Mouse (Mus musculus): ENCODE data around the gene Btbd18. TPM values are rescaled to one million over a fixed set of nuclear protein-coding genes. Genes with fewer than 3 reads are reported as not detected.
A peak's percentile ranks its signal among the peaks of the same experiment; 100 is the strongest.
"Not testable (repeated sequence)": the region's sequence is repeated elsewhere in the genome, so short reads cannot be mapped to it uniquely, and the experiment has no call there.

The Btbd18 gene
- polyA plus RNA-seq, 1 experiment from 2014 or later = 0.22 TPM

- ATAC-seq (ENCODE audit: borderline replicate concordance, extremely low read depth, low FRiP score, low TSS enrichment) = no peak
- H3K27me3 ChIP-seq = no peaks in the 10 kb centered on the region
- H3K36me3 ChIP-seq = no peaks in the 10 kb centered on the region
- no peaks in the 10 kb centered on the region for H3K9me3 ChIP-seq
- peak overlapping the region; percentile 99 for H3K27ac ChIP-seq
- H3K4me3 ChIP-seq = peak overlapping the region; percentile 72
- H3K4me2 ChIP-seq = peak overlapping the region; percentile 64
- WGBS = under 1% methylated on average over 10 of the region's 10 CpGs
- H3K4me1 ChIP-seq = peaks cover 24% of the 10 kb centered on the region
- peak overlapping the region; percentile 87 for H3K9ac ChIP-seq
These were observed 9.2 kb upstream of the Btbd18 start for GRCm38 (mm10) chr2:84649674-84650073.

- Histone ChIP-seq H3K9me3 (no peaks in the 10 kb centered on the region), H3K4me3 (peak within 1 kb of the TSS; percentile 72), H3K36me3 (no peaks in the 10 kb centered on the region), H3K9ac (peak within 1 kb of the TSS; percentile 87), H3K4me1 (peaks cover 24% of the 10 kb centered on the region), H3K27me3 (no peaks in the 10 kb centered on the region), H3K4me2 (peak within 1 kb of the TSS; percentile 64), H3K27ac (peak within 1 kb of the TSS; percentile 99)
- WGBS = under 1% methylated on average over 15 of the region's 15 CpGs
- ATAC-seq (ENCODE audit: borderline replicate concordance, extremely low read depth, low FRiP score, low TSS enrichment) = peak; percentile 98
These were observed 8.2 kb upstream of the Btbd18 start, which contains the start of gene Ctnnd1 for GRCm38 (mm10) chr2:84650464-84651195. Gene Ctnnd1 (minus strand): TSS chr2:84650765.

- Histone ChIP-seq H3K36me3 (no peaks in the 10 kb centered on the region), H3K4me2 (no peak overlapping the region), H3K9ac (no peak overlapping the region), H3K9me3 (no peaks in the 10 kb centered on the region), H3K4me3 (no peak overlapping the region), H3K27me3 (no peaks in the 10 kb centered on the region), H3K27ac (no peak overlapping the region), H3K4me1 (peaks cover 4% of the 10 kb centered on the region; the same call in 1 of the 2 replicates)
- no peak for ATAC-seq (ENCODE audit: borderline replicate concordance, extremely low read depth, low FRiP score, low TSS enrichment)
These were observed 5.5 kb upstream of the Btbd18 start for GRCm38 (mm10) chr2:84653354-84653753.

GRCm38 (mm10) chr2:84655864-84656263 is 3.0 kb upstream of the Btbd18 start:
- no peaks in the 10 kb centered on the region for H3K9me3 ChIP-seq
- no peak overlapping the region for H3K4me2 ChIP-seq
- H3K36me3 ChIP-seq = no peaks in the 10 kb centered on the region
- H3K9ac ChIP-seq = no peak overlapping the region
- no peak overlapping the region for H3K4me3 ChIP-seq
- WGBS = 71% methylated on average over 1 of the region's 1 CpGs
- no peaks in the 10 kb centered on the region for H3K27me3 ChIP-seq
- no peak for ATAC-seq (ENCODE audit: borderline replicate concordance, extremely low read depth, low FRiP score, low TSS enrichment)
- H3K4me1 ChIP-seq = peaks cover 4% of the 10 kb centered on the region; the same call in 1 of the 2 replicates
- H3K27ac ChIP-seq = no peak overlapping the region

- Histone ChIP-seq H3K27ac (no peak overlapping the region), H3K4me2 (no peak overlapping the region), H3K27me3 (no peaks in the 10 kb centered on the region), H3K36me3 (no peaks in the 10 kb centered on the region), H3K9me3 (no peaks in the 10 kb centered on the region), H3K4me1 (no peaks in the 10 kb centered on the region), H3K4me3 (no peak overlapping the region), H3K9ac (no peak overlapping the region)
- 62% methylated on average over 3 of the region's 3 CpGs for WGBS
- ATAC-seq (ENCODE audit: borderline replicate concordance, extremely low read depth, low FRiP score, low TSS enrichment) = peak; percentile 46; the same call in 1 of the 2 replicates
These were observed 1.4 kb downstream of the Btbd18 start for GRCm38 (mm10) chr2:84660253-84660652.

- no peak overlapping the region for H3K27ac ChIP-seq
- no peaks in the 10 kb centered on the region for H3K36me3 ChIP-seq
- H3K4me1 ChIP-seq = no peaks in the 10 kb centered on the region
- H3K9ac ChIP-seq = no peak overlapping the region
- H3K4me2 ChIP-seq = no peak overlapping the region
- no peak for ATAC-seq (ENCODE audit: borderline replicate concordance, extremely low read depth, low FRiP score, low TSS enrichment)
- WGBS = 27% methylated on average over 2 of the region's 2 CpGs
- no peaks in the 10 kb centered on the region for H3K27me3 ChIP-seq
- H3K4me3 ChIP-seq = no peak overlapping the region
- H3K9me3 ChIP-seq = no peaks in the 10 kb centered on the region
These were observed 4.0 kb downstream of the Btbd18 start for GRCm38 (mm10) chr2:84662866-84663265.

GRCm38 (mm10) chr2:84666081-84666480 is 7.2 kb downstream of the Btbd18 start:
- no peak overlapping the region for H3K4me2 ChIP-seq
- no peak for ATAC-seq (ENCODE audit: borderline replicate concordance, extremely low read depth, low FRiP score, low TSS enrichment)
- H3K9me3 ChIP-seq = no peaks in the 10 kb centered on the region
- no peaks in the 10 kb centered on the region for H3K27me3 ChIP-seq
- H3K4me3 ChIP-seq = no peak overlapping the region
- peaks cover 13% of the 10 kb centered on the region for H3K4me1 ChIP-seq
- WGBS = 35% methylated on average over 12 of the region's 12 CpGs
- peak overlapping the region; percentile 33 for H3K27ac ChIP-seq
- peaks cover 9% of the 10 kb centered on the region for H3K36me3 ChIP-seq
- H3K9ac ChIP-seq = no peak overlapping the region

GRCm38 (mm10) chr2:84669828-84670568 is 11.1 kb downstream of the Btbd18 start:
- peaks cover 15% of the 10 kb centered on the region for H3K4me1 ChIP-seq
- peak overlapping the region; percentile 97 for H3K4me3 ChIP-seq
- peak; percentile 73 for ATAC-seq (ENCODE audit: borderline replicate concordance, extremely low read depth, low FRiP score, low TSS enrichment)
- peak overlapping the region; percentile 73 for H3K4me2 ChIP-seq
- 1% methylated on average over 39 of the region's 39 CpGs for WGBS
- no peaks in the 10 kb centered on the region for H3K9me3 ChIP-seq
- H3K36me3 ChIP-seq = peaks cover 33% of the 10 kb centered on the region
- no peaks in the 10 kb centered on the region for H3K27me3 ChIP-seq
- H3K27ac ChIP-seq = peak overlapping the region; percentile 96
- H3K9ac ChIP-seq = peak overlapping the region; percentile 99

- Histone ChIP-seq H3K36me3 (peaks cover 39% of the 10 kb centered on the region), H3K4me2 (peak within 1 kb of the TSS; percentile 73), H3K27ac (peak within 1 kb of the TSS; percentile 96), H3K4me3 (peak within 1 kb of the TSS; percentile 97), H3K9me3 (no peaks in the 10 kb centered on the region), H3K9ac (peak within 1 kb of the TSS; percentile 99), H3K4me1 (peaks cover 15% of the 10 kb centered on the region), H3K27me3 (no peaks in the 10 kb centered on the region)
- WGBS = under 1% methylated on average over 20 of the region's 20 CpGs
- ATAC-seq (ENCODE audit: borderline replicate concordance, extremely low read depth, low FRiP score, low TSS enrichment) = peak; percentile 95
These were observed 11.7 kb downstream of the Btbd18 start, which contains the start of gene Selenoh for GRCm38 (mm10) chr2:84670569-84670933. Gene Selenoh (minus strand): TSS chr2:84670770.

GRCm38 (mm10) chr2:84671535-84671934 is 12.7 kb downstream of the Btbd18 start:
- WGBS = 59% methylated on average over 4 of the region's 5 CpGs
- H3K9me3 ChIP-seq; H3K27me3 ChIP-seq; H3K9ac ChIP-seq; ATAC-seq (ENCODE audit: borderline replicate concordance, extremely low read depth, low FRiP score, low TSS enrichment); H3K27ac ChIP-seq: not testable (repeated sequence)
- Histone ChIP-seq H3K4me3 (peak overlapping the region; percentile 97; the same call in 1 of the 2 replicates), H3K4me2 (peak overlapping the region; percentile 73), H3K4me1 (peaks cover 16% of the 10 kb centered on the region), H3K36me3 (peaks cover 43% of the 10 kb centered on the region)

GRCm38 (mm10) chr2:84677270-84677967 is 18.5 kb downstream of the Btbd18 start:
- H3K9ac ChIP-seq = peak overlapping the region; percentile 53
- H3K4me2 ChIP-seq = peak overlapping the region; percentile 67
- peak; percentile 63 for ATAC-seq (ENCODE audit: borderline replicate concordance, extremely low read depth, low FRiP score, low TSS enrichment)
- no peaks in the 10 kb centered on the region for H3K9me3 ChIP-seq
- H3K27me3 ChIP-seq = no peaks in the 10 kb centered on the region
- H3K4me3 ChIP-seq = peak overlapping the region; percentile 98
- peaks cover 17% of the 10 kb centered on the region for H3K4me1 ChIP-seq
- H3K36me3 ChIP-seq = peaks cover 37% of the 10 kb centered on the region
- 8% methylated on average over 22 of the region's 22 CpGs for WGBS
- H3K27ac ChIP-seq = peak overlapping the region; percentile 60

Data from lung, embryonic 15.5 days (tissue).